Mouse (Mus musculus) cerebellum, adult 2 months (tissue): ENCODE measurements around the gene Olfr885. TPM values are rescaled to one million over a fixed set of nuclear protein-coding genes. Genes with fewer than 3 reads are reported as not detected.

ENCODE experiments used
- DNase-seq, 2 experiments: peaks; one replicate each; pipeline ENCODE4 v3.0.0; 2021
- H3K27ac ChIP-seq: fragments of 200-500 bp; 2 replicates; pipeline ENCODE4 v1.5.1; 2012; ENCODE audit warnings: low read length, control low read depth, inconsistent platforms; ENCODE audit not compliant: insufficient read depth
- H3K27me3 ChIP-seq: fragments of 200-500 bp; 2 replicates; pipeline ENCODE4 v1.6.1; 2012; ENCODE audit warnings: inconsistent platforms, mild to moderate bottlenecking, low read length, moderate library complexity; ENCODE audit not compliant: control insufficient read depth, insufficient read depth
- H3K4me1 ChIP-seq: fragments of 200-500 bp; 2 replicates; pipeline ENCODE4 v1.6.1; 2011; ENCODE audit warnings: low read length; ENCODE audit not compliant: control insufficient read depth, insufficient read depth
- H3K4me3 ChIP-seq: fragments of 200-500 bp; replicated peaks from 2 replicates; pipeline ENCODE3; 2011; ENCODE audit warnings: mild to moderate bottlenecking, low read depth, low read length, control low read depth; ENCODE audit not compliant: insufficient read depth
- CTCF ChIP-seq: fragments of 200-500 bp; IDR thresholded peaks from 2 replicates; pipeline ENCODE4 v1.5.1; 2011; ENCODE audit warnings: low read depth, mild to moderate bottlenecking, control low read depth, low read length, moderate library complexity, borderline replicate concordance; ENCODE audit not compliant: insufficient read depth
- POLR2A ChIP-seq: fragments of 200-500 bp; IDR thresholded peaks from 2 replicates; pipeline ENCODE4 v1.6.1; 2011; ENCODE audit warnings: low read length, control low read depth, borderline replicate concordance; ENCODE audit not compliant: insufficient read depth
- WGBS: fragments of 180-500 bp; shearing (Covaris S2); methylation state at CpG from one replicate; pipeline ENCODE4 v1.1.7; 2018; 5-methylcytosine and 5-hydroxymethylcytosine counted together
- polyA plus RNA-seq: library from polyadenylated mRNA; depleted of rRNA; stranded (reverse); fragments of >200 nt; gene quantifications from 2 replicates; pipeline ENCODE4 v1.2.3, GENCODE M21; 2012; rRNA removed

Gene Olfr885
- not detected in 2 replicates for polyA plus RNA-seq

GRCm38 (mm10) chr9:38061022-38061421, at the start of gene Olfr885:
Olfr885 (plus strand) TSS chr9:38061322.
- WGBS: 91% methylated on average over 3 of the region's 3 CpGs
- DNase-seq: no peak
- H3K27ac ChIP-seq: no peak within 1 kb of the TSS
- H3K4me1 ChIP-seq: no peaks in the 10 kb centered on the region
- no peaks in the 10 kb centered on the region for H3K27me3 ChIP-seq
- no peak within 1 kb of the TSS for H3K4me3 ChIP-seq
- TF ChIP-seq CTCF (no peak), POLR2A (no peak)

GRCm38 (mm10) chr9:38025508-38025907, 35.6 kb upstream of the Olfr885 start, which contains the start of gene Olfr883:
Olfr883 (plus strand) TSS chr9:38025808.
- no peak for DNase-seq
- WGBS: 89% methylated on average over 1 of the region's 1 CpGs

GRCm38 (mm10) chr9:38046255-38046654, 14.9 kb upstream of the Olfr885 start, which contains the start of gene Olfr884:
Olfr884 (plus strand) TSS chr9:38046555.
- DNase-seq: no peak
- 52% methylated on average over 1 of the region's 1 CpGs for WGBS
- H3K27me3 ChIP-seq: no peaks in the 10 kb centered on the region
- TF ChIP-seq CTCF (no peak), POLR2A (no peak)
- H3K4me1 ChIP-seq: no peaks in the 10 kb centered on the region
- H3K4me3 ChIP-seq: no peak within 1 kb of the TSS
- no peak within 1 kb of the TSS for H3K27ac ChIP-seq

More at GRCm38 (mm10) chr9:38025508-38025907, 35.6 kb upstream of the Olfr885 start, which contains the start of gene Olfr883:
- Histone ChIP-seq H3K27me3 (no peaks in the 10 kb centered on the region), H3K4me1 (no peaks in the 10 kb centered on the region), H3K4me3 (no peak within 1 kb of the TSS), H3K27ac (no peak within 1 kb of the TSS)
- TF ChIP-seq CTCF (no peak), POLR2A (no peak)

- DNase-seq: no peak
- Histone ChIP-seq H3K4me3 (no peak within 1 kb of the TSS), H3K27me3 (no peaks in the 10 kb centered on the region), H3K27ac (no peak within 1 kb of the TSS), H3K4me1 (no peaks in the 10 kb centered on the region)
- TF ChIP-seq POLR2A (no peak), CTCF (no peak)
- 87% methylated on average over 1 of the region's 1 CpGs for WGBS
Measured at GRCm38 (mm10) chr9:38083772-38084171, 22.6 kb downstream of the Olfr885 start, which contains the start of gene Olfr887. Olfr887 (plus strand) TSS chr9:38084072.

GRCm38 (mm10) chr9:38107828-38108227, 46.7 kb downstream of the Olfr885 start, which contains the start of gene Olfr888:
Olfr888 (plus strand) TSS chr9:38108128.
- 90% methylated on average over 1 of the region's 1 CpGs for WGBS
- no peak for DNase-seq
- Histone ChIP-seq H3K27me3 (no peaks in the 10 kb centered on the region), H3K4me3 (no peak within 1 kb of the TSS), H3K27ac (no peak within 1 kb of the TSS), H3K4me1 (no peaks in the 10 kb centered on the region)
- TF ChIP-seq POLR2A: no peak
- TF ChIP-seq CTCF: no peak

Other genes with a start within 250 kb of the Olfr885 start
- gene Olfr877, start 207.1 kb upstream of the Olfr885 start, polyA plus RNA-seq: not detected in 2 replicates
- gene Olfr145, start 164.6 kb upstream of the Olfr885 start, polyA plus RNA-seq: not detected in 2 replicates
- gene Olfr878, start 143.5 kb upstream of the Olfr885 start, polyA plus RNA-seq: not detected in 2 replicates
- gene Olfr881, start 69.5 kb upstream of the Olfr885 start, polyA plus RNA-seq: not detected in 2 replicates
- not detected in 2 replicates for gene Olfr883, start 35.5 kb upstream of the Olfr885 start, polyA plus RNA-seq
- gene Olfr884, start 14.8 kb upstream of the Olfr885 start, polyA plus RNA-seq: not detected in 2 replicates
- gene Olfr887, start 22.8 kb downstream of the Olfr885 start, polyA plus RNA-seq: not detected in 2 replicates
- not detected in 2 replicates for gene Olfr888, start 46.8 kb downstream of the Olfr885 start, polyA plus RNA-seq
- gene Olfr889, start 53.9 kb downstream of the Olfr885 start, polyA plus RNA-seq: not detected in 2 replicates
- gene Olfr890, start 81.2 kb downstream of the Olfr885 start, polyA plus RNA-seq: not detected in 2 replicates
- gene Olfr891, start 119.5 kb downstream of the Olfr885 start, polyA plus RNA-seq: not detected in 2 replicates
- gene Olfr893, start 147.0 kb downstream of the Olfr885 start, polyA plus RNA-seq: not detected in 2 replicates
- not detected in 2 replicates for gene Olfr894, start 156.7 kb downstream of the Olfr885 start, polyA plus RNA-seq
- not detected in 2 replicates for gene Olfr143, start 191.5 kb downstream of the Olfr885 start, polyA plus RNA-seq
- not detected in 2 replicates for gene Olfr895, start 206.5 kb downstream of the Olfr885 start, polyA plus RNA-seq
- gene Olfr896-ps1, start 229.8 kb downstream of the Olfr885 start, polyA plus RNA-seq: not detected in 2 replicates